Mouse (Mus musculus) layer of hippocampus, postnatal 14 days (tissue): Measurements from ENCODE around the gene Asxl2. TPM values are rescaled to one million over a fixed set of nuclear protein-coding genes. Genes with fewer than 3 reads are reported as not detected.

Experiments used
- DNase-seq, 2 experiments: peaks; one replicate each; pipeline ENCODE4 v3.0.0; 2021 to 2022; ENCODE audit warnings: low spot score in 2 of 2, mixed read lengths in 1 of 2
- total RNA-seq, 2 experiments: library from RNA; stranded (reverse); gene quantifications; 2 replicates each; pipeline ENCODE4 v1.2.3; 2021

The Asxl2 gene
- total RNA-seq, 2 experiments from 2014 or later: 27.1 to 28.1 TPM

GRCm38 (mm10) chr12:3540871-3541270 is 114.2 kb downstream of the Asxl2 start:
- no peak for DNase-seq

DNA sequence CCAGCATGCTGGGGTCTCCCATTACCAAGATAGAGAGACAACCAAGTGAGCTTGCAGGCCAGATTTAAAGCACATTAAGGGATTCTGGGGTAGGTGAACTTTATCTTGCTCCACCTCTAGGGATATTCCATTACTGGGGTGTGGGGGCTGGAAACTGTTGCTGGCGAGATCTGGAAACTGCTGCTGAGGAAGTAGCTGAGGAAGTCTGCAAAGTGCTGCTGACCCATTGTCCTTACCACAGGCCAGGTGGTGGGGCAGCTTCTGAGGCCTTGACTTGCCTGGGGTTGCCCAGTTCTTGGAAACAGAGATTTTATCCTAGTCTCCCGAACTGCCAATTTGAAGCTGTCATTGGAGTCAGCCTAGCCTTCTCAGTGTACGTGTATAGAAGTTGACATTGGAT is 118.8 kb downstream of the Asxl2 start:
- no peak for DNase-seq

DNA sequence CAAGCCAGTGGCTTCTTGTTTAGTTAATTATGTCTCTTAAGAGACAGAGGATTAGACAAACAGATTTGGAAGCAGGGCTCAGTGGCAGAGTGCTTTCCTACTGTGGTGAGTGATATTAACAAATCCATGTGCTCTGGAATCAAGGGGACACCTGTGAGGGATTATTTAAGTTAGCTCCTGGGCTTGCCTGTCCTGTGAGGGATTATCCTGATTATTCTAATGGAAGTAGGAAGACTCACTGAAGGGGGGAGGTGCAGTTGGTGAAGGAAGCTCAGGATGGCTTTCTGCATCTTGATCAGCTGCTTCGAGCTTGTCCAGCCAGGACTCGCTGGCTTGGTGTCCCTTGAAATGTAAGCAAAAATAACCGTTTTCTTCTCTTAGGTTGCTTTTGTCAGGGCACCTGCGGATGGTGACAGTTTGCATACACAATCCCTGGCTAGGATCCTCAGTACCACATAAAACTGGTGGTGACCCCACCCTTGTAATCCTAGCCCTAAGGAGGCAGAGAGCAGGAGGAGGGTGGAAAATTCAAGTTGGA is 119.5 kb downstream of the Asxl2 start:
- DNase-seq: no peak

- DNase-seq: no peak
Observed at GRCm38 (mm10) chr12:3546781-3547180, 120.1 kb downstream of the Asxl2 start.

- DNase-seq: no peak
Observed at GRCm38 (mm10) chr12:3547506-3547905, 120.8 kb downstream of the Asxl2 start.

DNA sequence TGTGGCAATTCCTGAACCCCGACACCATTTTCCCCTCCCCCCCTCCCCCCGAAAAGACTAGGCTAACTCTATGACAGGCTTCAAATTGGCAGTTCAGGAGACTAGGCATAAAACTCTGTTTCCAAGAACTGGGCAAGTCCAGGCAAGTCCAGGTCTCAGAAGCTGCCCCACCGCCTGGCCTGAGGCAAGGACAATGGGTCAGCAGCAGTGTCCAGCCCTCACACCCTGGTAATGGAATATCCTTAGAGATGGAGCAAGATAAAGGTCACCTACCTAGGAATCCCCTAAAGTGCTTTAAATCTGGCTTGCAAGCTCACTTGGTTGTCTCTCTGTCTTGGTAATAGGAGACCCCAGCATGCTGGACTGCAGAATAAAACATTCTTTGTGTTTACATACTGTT is 121.3 kb downstream of the Asxl2 start:
- DNase-seq: no peak

GRCm38 (mm10) chr12:3548582-3549211 is 122.0 kb downstream of the Asxl2 start:
- peak; percentile 26 to 44 for DNase-seq

- no peak for DNase-seq
Observed at GRCm38 (mm10) chr12:3550280-3550679, 123.6 kb downstream of the Asxl2 start.

Other genes starting within 250 kb of the Asxl2 start
- 100 to 1,000 TPM; 199 to 202 TPM for gene Rab10, start 116.9 kb upstream of the Asxl2 start, total RNA-seq
- gene Kif3c, start 61.7 kb upstream of the Asxl2 start, total RNA-seq: 100 to 1,000 TPM; 189 to 193 TPM
- 100 to 1,000 TPM in 1 of 2 experiments, 10 to 100 TPM in 1; 98.7 to 116 TPM for gene Dtnb, start 145.5 kb downstream of the Asxl2 start, total RNA-seq